Mouse (Mus musculus) brain, embryonic 14.5 days (tissue): ENCODE results near the gene Gm49776. TPM values are rescaled to one million over a fixed set of nuclear protein-coding genes. Genes with fewer than 3 reads are reported as not detected.

ENCODE experiments used
- DNase-seq: peaks from one replicate; pipeline ENCODE4 v3.0.0-alpha.2; 2011; ENCODE audit warnings: low read depth
- CTCF ChIP-seq: fragments of 200-500 bp; IDR thresholded peaks from 2 replicates; pipeline ENCODE4 v1.5.1; 2012; ENCODE audit warnings: inconsistent platforms, mild to moderate bottlenecking, moderate library complexity, borderline replicate concordance; ENCODE audit not compliant: insufficient read depth, insufficient read length; ENCODE audit errors: extremely low read depth
- POLR2A ChIP-seq: fragments of 200-500 bp; IDR thresholded peaks from 2 replicates; pipeline ENCODE4 v1.6.1; 2012; ENCODE audit warnings: mild to moderate bottlenecking, inconsistent platforms, borderline replicate concordance; ENCODE audit not compliant: poor library complexity, insufficient read depth, insufficient read length, severe bottlenecking; ENCODE audit errors: extremely low read depth
- polyA plus RNA-seq: library from polyadenylated mRNA; depleted of rRNA; stranded (reverse); fragments of >200 nt; gene quantifications from 2 replicates; pipeline ENCODE4 v1.2.3, GENCODE M21; 2012

The Gm49776 gene
- polyA plus RNA-seq, 1 experiment = not detected

GRCm38 (mm10) chr16:18220001-18220400 lies 38.1 kb downstream of the Gm49776 start:
- peak; percentile 50 for DNase-seq
- no peak for TF ChIP-seq CTCF
- TF ChIP-seq POLR2A = no peak

DNA sequence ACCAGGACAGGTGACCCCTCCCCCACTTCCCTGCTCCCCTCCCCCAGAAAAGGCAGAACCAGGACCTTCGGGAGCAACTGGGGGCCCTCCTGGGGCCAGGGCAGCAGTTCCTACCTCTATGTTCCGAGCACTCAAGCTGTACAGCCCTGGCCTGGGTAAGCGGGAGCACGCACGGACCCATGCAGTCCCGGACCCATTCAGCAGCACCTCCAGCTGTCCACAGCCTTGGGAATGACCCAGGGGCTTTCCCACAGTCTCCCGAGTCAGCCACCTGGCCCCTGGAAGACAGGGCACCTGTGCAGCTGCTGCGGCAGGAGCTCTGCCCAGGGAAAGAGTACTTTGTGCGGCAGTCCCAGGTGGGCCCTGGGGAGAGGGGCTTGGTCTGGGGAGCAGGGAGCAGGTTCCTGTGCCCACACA lies 39.5 kb downstream of the Gm49776 start:
- DNase-seq = no peak
- TF ChIP-seq CTCF (no peak), POLR2A (no peak)

DNA sequence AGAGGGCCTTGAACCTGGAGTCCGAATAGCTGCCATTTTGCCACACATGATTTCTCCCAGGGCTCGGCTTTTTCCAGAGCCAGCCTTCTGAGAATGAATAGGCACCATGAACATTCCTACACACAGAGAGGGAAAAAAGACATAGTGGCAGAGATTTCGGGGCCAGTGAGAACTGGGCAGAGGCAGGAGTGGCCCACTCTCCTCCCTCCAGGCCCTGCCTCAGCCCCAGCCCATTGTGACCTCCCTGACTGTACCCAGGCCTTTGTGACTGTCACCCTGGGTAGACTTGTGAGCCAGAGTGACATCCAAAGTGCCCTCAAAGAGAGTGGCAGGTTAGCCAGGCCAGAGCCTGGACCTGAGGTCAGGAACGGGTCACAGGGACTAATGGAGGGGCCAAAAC lies 40.5 kb downstream of the Gm49776 start, which contains the start of gene Ccdc188:
Ccdc188 (plus strand) TSS at position 301 of the 400 bp plus-strand sequence.
- DNase-seq = no peak
- no peak for TF ChIP-seq CTCF
- no peak for TF ChIP-seq POLR2A

- DNase-seq = peak; percentile 46
- TF ChIP-seq CTCF = no peak
- TF ChIP-seq POLR2A = no peak
These were observed 43.3 kb downstream of the Gm49776 start for GRCm38 (mm10) chr16:18214858-18215257.

DNA sequence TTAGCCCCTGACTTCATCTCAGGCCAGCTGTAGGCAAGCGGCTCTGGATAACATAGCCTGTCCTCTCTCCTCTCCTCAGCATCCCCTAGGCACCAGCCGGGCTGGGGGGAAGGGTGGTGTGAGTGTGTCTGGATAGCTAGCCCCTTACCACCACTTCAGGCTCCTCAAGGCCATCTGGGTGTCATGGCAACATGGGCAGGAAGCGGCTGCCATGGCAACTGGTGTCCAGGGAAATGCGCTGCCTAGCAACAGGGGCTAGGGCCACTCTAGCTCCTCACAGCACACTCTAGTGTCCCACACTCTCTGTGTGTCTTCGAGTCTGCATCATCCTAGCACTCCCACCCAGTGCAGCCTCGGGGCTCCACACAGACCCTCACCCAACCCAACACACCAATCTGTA lies 44.4 kb downstream of the Gm49776 start:
- no peak for TF ChIP-seq POLR2A
- TF ChIP-seq CTCF = no peak
- DNase-seq = peak; percentile 97

GRCm38 (mm10) chr16:18211417-18212171 lies 46.5 kb downstream of the Gm49776 start:
- peak; percentile 94 for DNase-seq
- TF ChIP-seq CTCF = peak; percentile 99
- no peak for TF ChIP-seq POLR2A

- peak; percentile 68 for DNase-seq
- TF ChIP-seq CTCF = peak; percentile 88
- no peak for TF ChIP-seq POLR2A
These were observed 47.3 kb downstream of the Gm49776 start for GRCm38 (mm10) chr16:18210701-18211416.

DNA sequence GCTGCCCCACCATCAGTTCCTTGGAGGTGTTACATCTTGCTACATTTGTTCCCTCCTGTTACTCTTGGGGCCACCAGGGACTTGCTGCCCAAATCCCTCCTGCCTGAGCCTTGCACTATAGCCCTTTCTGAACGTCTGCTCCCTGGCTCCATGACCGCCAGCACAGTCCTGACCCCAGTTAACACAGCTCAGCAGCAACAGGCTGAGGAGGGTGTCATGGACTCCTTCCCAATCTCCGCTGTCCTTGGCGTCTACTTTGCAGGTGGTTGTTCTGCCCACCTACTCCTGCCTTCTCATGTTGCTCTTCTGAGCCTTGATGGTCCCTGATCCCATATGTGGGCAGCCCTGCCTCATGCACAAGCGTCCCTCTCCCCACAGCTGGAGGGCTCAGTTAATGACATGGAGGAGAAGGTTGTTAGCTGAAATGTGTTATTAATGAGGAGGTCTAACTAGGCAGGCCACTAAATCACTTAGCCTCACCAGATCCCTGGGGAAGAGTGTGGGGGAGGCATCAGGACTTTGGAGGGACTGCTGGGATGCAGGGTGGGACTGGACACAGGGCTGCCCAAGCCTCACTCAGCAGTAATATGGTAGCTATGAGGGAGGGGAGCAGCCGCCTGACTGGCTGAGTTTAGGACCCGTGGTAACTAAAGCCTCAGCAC lies 54.6 kb downstream of the Gm49776 start:
- TF ChIP-seq POLR2A (no peak), CTCF (no peak)
- no peak for DNase-seq

GRCm38 (mm10) chr16:18202061-18202460 lies 56.1 kb downstream of the Gm49776 start:
- no peak for TF ChIP-seq CTCF
- TF ChIP-seq POLR2A = no peak
- no peak for DNase-seq

- DNase-seq = no peak
- no peak for TF ChIP-seq POLR2A
- no peak for TF ChIP-seq CTCF
These were observed 56.5 kb downstream of the Gm49776 start for GRCm38 (mm10) chr16:18201620-18202019.

GRCm38 (mm10) chr16:18200062-18200461 lies 58.1 kb downstream of the Gm49776 start:
- no peak for DNase-seq
- TF ChIP-seq CTCF (no peak), POLR2A (no peak)
